Mouse (Mus musculus): Measurements from ENCODE around the gene Etv5.

Gene Etv5

GRCm38 (mm10) chr16:22436106-22436505 is 3.4 kb downstream of the Etv5 start:
- CTCF ChIA-PET: no interaction called here
- POLR2A ChIA-PET: interaction anchor here in 3 of 4 experiments (0.7 to 27.1 kb wide), 13 partner anchors 10 to 383 kb away, joined by 3 to 941 read pairs (median 12); no protein-coding TSS in a partner anchor

- ChIA-PET POLR2A (interaction anchor here in 3 of 4 experiments (0.6 to 27.1 kb wide), 23 partner anchors 9 to 666 kb away, joined by 3 to 941 read pairs (median 5); no protein-coding TSS in a partner anchor), CTCF (interaction anchor here in 2 of 4 experiments (0.7 to 0.8 kb wide), 2 partner anchors 21 to 446 kb away, joined by 3 read pairs; no protein-coding TSS in a partner anchor)
These were observed 5.0 kb downstream of the Etv5 start for GRCm38 (mm10) chr16:22434530-22434929.

- CTCF ChIA-PET: interaction anchor here in 1 of 4 experiments (0.7 kb wide), 1 partner anchor 446 kb away, joined by 3 read pairs; no protein-coding TSS in a partner anchor
- POLR2A ChIA-PET: interaction anchor here in 3 of 4 experiments (0.6 to 27.1 kb wide), 23 partner anchors 8 to 667 kb away, joined by 3 to 941 read pairs (median 5); no protein-coding TSS in a partner anchor
These were observed 5.6 kb downstream of the Etv5 start for GRCm38 (mm10) chr16:22433944-22434343.

- POLR2A ChIA-PET: interaction anchor here (0.6 to 27.1 kb wide), 31 partner anchors 7 to 1386 kb away, joined by 3 to 941 read pairs (median 4); partner anchors contain the start of gene Etv5 (in 3 of the 4)
- CTCF ChIA-PET: interaction anchor here in 2 of 4 experiments (0.7 kb wide), 2 partner anchors 57 to 1233 kb away, joined by 5 to 6 read pairs; no protein-coding TSS in a partner anchor
These were observed 7.7 kb downstream of the Etv5 start for GRCm38 (mm10) chr16:22431773-22432172.

GRCm38 (mm10) chr16:22431335-22431734 is 8.2 kb downstream of the Etv5 start:
- ChIA-PET POLR2A (interaction anchor here (0.6 to 27.1 kb wide), 29 partner anchors 7 to 1008 kb away, joined by 3 to 941 read pairs (median 4); partner anchors contain the start of gene Etv5 (in 3 of the 4)), CTCF (interaction anchor here in 1 of 4 experiments (0.7 kb wide), 1 partner anchor 1233 kb away, joined by 5 read pairs; no protein-coding TSS in a partner anchor)

GRCm38 (mm10) chr16:22430211-22430951 is 9.1 kb downstream of the Etv5 start:
- ChIA-PET POLR2A (interaction anchor here (0.6 to 27.1 kb wide), 26 partner anchors 7 to 270 kb away, joined by 3 to 941 read pairs (median 10); partner anchors contain the start of gene Etv5 (in 3 of the 4)), CTCF (interaction anchor here in 1 of 4 experiments (1.2 kb wide), 1 partner anchor 9 kb away, joined by 3 read pairs; the partner anchor contains the start of gene Etv5)

GRCm38 (mm10) chr16:22429377-22429776 is 10.1 kb downstream of the Etv5 start:
- ChIA-PET CTCF (interaction anchor here in 3 of 4 experiments (0.5 to 1.5 kb wide), 5 partner anchors 9 to 492 kb away, joined by 3 to 7 read pairs (median 3); partner anchors contain the start of gene Etv5 (in 1 of the 3)), POLR2A (interaction anchor here (0.5 to 27.1 kb wide), 55 partner anchors 8 to 680 kb away, joined by 3 to 941 read pairs (median 5); partner anchors contain the start of genes Etv5 (in 3 of the 4), Liph (in 1 of the 4) and Tra2b (in 1 of the 4))

GRCm38 (mm10) chr16:22428853-22429341 is 10.6 kb downstream of the Etv5 start:
- ChIA-PET CTCF (interaction anchor here in 3 of 4 experiments (0.5 to 1.5 kb wide), 5 partner anchors 8 to 492 kb away, joined by 3 to 7 read pairs (median 3); partner anchors contain the start of gene Etv5 (in 1 of the 3)), POLR2A (interaction anchor here (0.5 to 27.1 kb wide), 58 partner anchors 9 to 681 kb away, joined by 3 to 941 read pairs (median 4); partner anchors contain the start of genes Etv5 (in 3 of the 4), Liph (in 1 of the 4) and Tra2b (in 1 of the 4))

- CTCF ChIA-PET: no interaction called here
- POLR2A ChIA-PET: interaction anchor here in 3 of 4 experiments (0.7 to 27.1 kb wide), 23 partner anchors 7 to 123 kb away, joined by 3 to 941 read pairs (median 6); partner anchors contain the start of gene Etv5 (in 3 of the 3)
These were observed 12.7 kb downstream of the Etv5 start for GRCm38 (mm10) chr16:22426866-22427265.

GRCm38 (mm10) chr16:22422256-22422655 is 17.3 kb downstream of the Etv5 start:
- CTCF ChIA-PET: no interaction called here
- POLR2A ChIA-PET: interaction anchor here in 2 of 4 experiments (1.1 to 27.1 kb wide), 7 partner anchors 6 to 107 kb away, joined by 3 to 941 read pairs (median 290); partner anchors contain the start of gene Etv5 (in 2 of the 2)

- ChIA-PET POLR2A (interaction anchor here (0.5 to 27.1 kb wide), 20 partner anchors 5 to 434 kb away, joined by 3 to 941 read pairs (median 10); partner anchors contain the start of gene Etv5 (in 3 of the 4)), CTCF (interaction anchor here in 1 of 4 experiments (0.5 kb wide), 1 partner anchor 389 kb away, joined by 13 read pairs; no protein-coding TSS in a partner anchor)
These were observed 21.6 kb downstream of the Etv5 start for GRCm38 (mm10) chr16:22417931-22418330.

GRCm38 (mm10) chr16:22417044-22417443 is 22.5 kb downstream of the Etv5 start:
- CTCF ChIA-PET: no interaction called here
- POLR2A ChIA-PET: interaction anchor here (0.5 to 27.1 kb wide), 18 partner anchors 4 to 691 kb away, joined by 3 to 941 read pairs (median 15); partner anchors contain the start of gene Etv5 (in 3 of the 4)

- ChIA-PET CTCF (no interaction called here), POLR2A (interaction anchor here (0.6 to 27.1 kb wide), 22 partner anchors 3 to 691 kb away, joined by 3 to 941 read pairs (median 12); partner anchors contain the start of gene Etv5 (in 3 of the 4))
These were observed 23.2 kb downstream of the Etv5 start for GRCm38 (mm10) chr16:22416140-22416848.

GRCm38 (mm10) chr16:22414205-22414754 is 25.2 kb downstream of the Etv5 start:
- CTCF ChIA-PET: no interaction called here
- POLR2A ChIA-PET: interaction anchor here (0.5 to 25.5 kb wide), 16 partner anchors 3 to 685 kb away, joined by 3 to 941 read pairs (median 50); partner anchors contain the start of gene Etv5 (in 2 of the 4)

- ChIA-PET CTCF (interaction anchor here (0.5 to 1.5 kb wide), 12 partner anchors 10 to 395 kb away, joined by 3 to 10 read pairs (median 4); no protein-coding TSS in a partner anchor), POLR2A (interaction anchor here (0.5 to 25.5 kb wide), 88 partner anchors 1 to 695 kb away, joined by 3 to 941 read pairs (median 5); partner anchors contain the start of genes Etv5 (in 4 of the 4) and Tra2b (in 2 of the 4))
These were observed 26.9 kb downstream of the Etv5 start for GRCm38 (mm10) chr16:22412459-22413229.

- ChIA-PET POLR2A (interaction anchor here (0.6 to 25.5 kb wide), 27 partner anchors 0 to 696 kb away, joined by 3 to 941 read pairs (median 12); partner anchors contain the start of genes Etv5 (in 3 of the 4) and Tra2b (in 2 of the 4)), CTCF (no interaction called here)
These were observed 27.8 kb downstream of the Etv5 start for GRCm38 (mm10) chr16:22411764-22412163.

Data from embryonic stem cell, embryonic (primary cell).